9 mouse cellular contexts compared by ENCODE assay signal in the genomic region with DNA sequence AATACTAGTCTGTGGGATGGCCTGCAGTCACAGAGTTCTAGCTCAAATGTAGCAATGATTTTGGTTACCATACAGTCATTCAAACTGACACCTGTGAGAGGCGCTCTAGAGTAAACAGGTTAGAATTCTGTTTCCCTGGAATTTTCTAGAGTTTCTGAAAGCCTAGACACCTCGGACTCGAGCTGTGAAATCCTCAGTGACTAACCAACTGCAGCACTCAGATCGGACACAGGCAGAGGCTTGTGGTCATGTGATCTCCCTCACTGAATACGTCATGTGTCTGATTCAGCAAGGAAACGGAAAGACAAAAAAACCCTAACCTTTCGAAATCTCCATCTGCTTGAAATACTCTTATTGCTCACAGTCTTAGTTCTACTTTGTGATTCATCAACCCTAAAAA.
DNase-seq lines count a peak whose midpoint lies in the region; ATAC-seq and TF ChIP-seq lines count a peak whose summit lies in the region.
"Had no signal": no experiment of that assay in that cellular context is flagged by ENCODE, and none has a peak within 500 bp of the region (broad histone marks: within the 10 kb centered on the region; RNA-seq: fewer than 3 reads in every experiment).

No protein-coding gene starts in this region.

- no peaks in the 10 kb centered on the region for H3K9me3 ChIP-seq in megakaryocyte, embryonic 14.5 days
- no peaks in the 10 kb centered on the region for H3K9me3 ChIP-seq in midbrain, embryonic 10.5 days (replicated peaks)
- H3K9me3 ChIP-seq in midbrain, postnatal 0 days (ENCODE audit: low read length): no peaks in the 10 kb centered on the region
- H3K9me3 ChIP-seq: forebrain, embryonic 13.5 days had no signal

- no peak for TF ChIP-seq CTCF in midbrain, postnatal 0 days (IDR thresholded peaks at IDR 0.05)

- no peak for ATAC-seq in midbrain, postnatal 0 days (ENCODE audit: low FRiP score)
- ATAC-seq: forebrain, embryonic 13.5 days had no signal

- H3K9ac ChIP-seq in midbrain, postnatal 0 days (replicated peaks; ENCODE audit: low read length, poor library complexity, severe bottlenecking): no peak overlapping the region
- H3K9ac ChIP-seq: forebrain, embryonic 13.5 days had no signal

- H3K27ac ChIP-seq in midbrain, embryonic 10.5 days (replicated peaks): no peak overlapping the region
- H3K27ac ChIP-seq in midbrain, postnatal 0 days (ENCODE audit: low read depth, low read length): no peak overlapping the region
- H3K27ac ChIP-seq: forebrain, embryonic 13.5 days had no signal

- H3K4me1 ChIP-seq in megakaryocyte, embryonic 14.5 days: peaks cover 13% of the 10 kb centered on the region
- no peaks in the 10 kb centered on the region for H3K4me1 ChIP-seq in midbrain, embryonic 10.5 days
- no peaks in the 10 kb centered on the region for H3K4me1 ChIP-seq in midbrain, postnatal 0 days (ENCODE audit: insufficient read depth, low read length)
- H3K4me1 ChIP-seq: forebrain, embryonic 13.5 days had no signal

- peak; percentile 14 to 48 for DNase-seq in frontal cortex, adult 2 months (ENCODE audit: extremely low spot score in 1 of 2, low spot score in 1 of 2)
- no peak for DNase-seq in frontal cortex, postnatal 36 days (ENCODE audit: low spot score in 2 of 2)
- DNase-seq in right cerebral cortex, postnatal 25 days: peak; percentile 20
- DNase-seq in right cerebral cortex, postnatal 14 days: no peak
- DNase-seq in urinary bladder, postnatal 36 days (ENCODE audit: low spot score in 2 of 2): no peak
- DNase-seq in midbrain, embryonic 10.5 days (ENCODE audit: low spot score): no peak
- no peak for DNase-seq in midbrain, postnatal 0 days (ENCODE audit: low spot score)

- 84% methylated on average over 7 of the region's 7 CpGs for WGBS in midbrain, embryonic 10.5 days
- WGBS in midbrain, postnatal 0 days: 87% methylated on average over 7 of the region's 7 CpGs

- no peaks in the 10 kb centered on the region for H3K36me3 ChIP-seq in megakaryocyte, embryonic 14.5 days (replicated peaks; ENCODE audit: low read length)
- H3K36me3 ChIP-seq in midbrain, embryonic 10.5 days: no peaks in the 10 kb centered on the region
- H3K36me3 ChIP-seq in midbrain, postnatal 0 days (ENCODE audit: insufficient read depth, low read length): no peaks in the 10 kb centered on the region

- no peaks in the 10 kb centered on the region for H3K27me3 ChIP-seq in megakaryocyte, embryonic 14.5 days (replicated peaks)
- no peaks in the 10 kb centered on the region for H3K27me3 ChIP-seq in midbrain, embryonic 10.5 days (ENCODE audit: low read depth, poor library complexity, severe bottlenecking)
- H3K27me3 ChIP-seq in midbrain, postnatal 0 days (ENCODE audit: insufficient read depth, low read length): no peaks in the 10 kb centered on the region
- H3K27me3 ChIP-seq: forebrain, embryonic 13.5 days had no signal

- no peak overlapping the region for H3K4me2 ChIP-seq in midbrain, postnatal 0 days (ENCODE audit: low read depth, low read length, poor library complexity, severe bottlenecking)
- H3K4me2 ChIP-seq: forebrain, embryonic 13.5 days had no signal

- H3K4me3 ChIP-seq in megakaryocyte, embryonic 14.5 days (replicated peaks): peak overlapping the region; percentile 72
- H3K4me3 ChIP-seq in midbrain, embryonic 10.5 days: no peak overlapping the region
- H3K4me3 ChIP-seq in midbrain, postnatal 0 days (ENCODE audit: low read depth, low read length): no peak overlapping the region
- H3K4me3 ChIP-seq: forebrain, embryonic 13.5 days had no signal

Comparison
In these comparisons a context has a peak if more than half of its experiments do, and no peak if none do; other contexts are left out.
1. DNase-seq: peak in frontal cortex, adult 2 months (2 of 2) and right cerebral cortex, postnatal 25 days (single experiment); none in frontal cortex, postnatal 36 days (0 of 2), right cerebral cortex, postnatal 14 days (single experiment), urinary bladder, postnatal 36 days (0 of 2), midbrain, embryonic 10.5 days (single experiment) and midbrain, postnatal 0 days (single experiment).